Mouse (Mus musculus): ENCODE results near the gene Fgfr1op.
"Not testable (repeated sequence)": the region's sequence is repeated elsewhere in the genome, so short reads cannot be mapped to it uniquely, and the experiment has no call there.

Fgfr1op gene

GRCm38 (mm10) chr17:8171081-8171480 lies 5.8 kb downstream of the Fgfr1op start:
- DNase-seq = no peak

- DNase-seq = no peak
Observed at GRCm38 (mm10) chr17:8177090-8177489, 11.8 kb downstream of the Fgfr1op start.

- no peak for DNase-seq
Observed at GRCm38 (mm10) chr17:8183815-8184214, 18.5 kb downstream of the Fgfr1op start.

- DNase-seq = no peak
Observed at GRCm38 (mm10) chr17:8184217-8184616, 18.9 kb downstream of the Fgfr1op start.

- no peak for DNase-seq
Observed at GRCm38 (mm10) chr17:8193678-8194077, 28.4 kb downstream of the Fgfr1op start.

- DNase-seq = no peak
Observed at GRCm38 (mm10) chr17:8195685-8196376, 30.5 kb downstream of the Fgfr1op start.

GRCm38 (mm10) chr17:8197652-8198051 lies 32.4 kb downstream of the Fgfr1op start:
- DNase-seq = no peak

GRCm38 (mm10) chr17:8199067-8199935 lies 34.0 kb downstream of the Fgfr1op start:
- DNase-seq = no peak

- no peak for DNase-seq
Observed at GRCm38 (mm10) chr17:8199936-8200330, 34.6 kb downstream of the Fgfr1op start.

GRCm38 (mm10) chr17:8203487-8203886 lies 38.2 kb downstream of the Fgfr1op start:
- no peak for DNase-seq

- not testable (repeated sequence) for DNase-seq
Observed at GRCm38 (mm10) chr17:8205221-8205631, 39.9 kb downstream of the Fgfr1op start.

GRCm38 (mm10) chr17:8206691-8207090 lies 41.4 kb downstream of the Fgfr1op start:
- DNase-seq = no peak

- no peak for DNase-seq
Observed at GRCm38 (mm10) chr17:8209696-8210095, 44.4 kb downstream of the Fgfr1op start.

- DNase-seq = no peak
Observed at GRCm38 (mm10) chr17:8210170-8210569, 44.9 kb downstream of the Fgfr1op start.

- DNase-seq = no peak
Observed at GRCm38 (mm10) chr17:8210675-8211074, 45.4 kb downstream of the Fgfr1op start.

- DNase-seq = no peak
Observed at GRCm38 (mm10) chr17:8211399-8211798, 46.1 kb downstream of the Fgfr1op start.

- no peak for DNase-seq
Observed at GRCm38 (mm10) chr17:8214369-8214768, 49.1 kb downstream of the Fgfr1op start.

GRCm38 (mm10) chr17:8215016-8215745 lies 49.9 kb downstream of the Fgfr1op start:
- no peak for DNase-seq

GRCm38 (mm10) chr17:8223225-8223624 lies 57.9 kb downstream of the Fgfr1op start:
- DNase-seq = no peak

- no peak for DNase-seq
Observed at GRCm38 (mm10) chr17:8224072-8224471, 58.8 kb downstream of the Fgfr1op start.

GRCm38 (mm10) chr17:8225166-8225565 lies 59.9 kb downstream of the Fgfr1op start:
- DNase-seq = no peak

GRCm38 (mm10) chr17:8225746-8226145 lies 60.4 kb downstream of the Fgfr1op start:
- no peak for DNase-seq

GRCm38 (mm10) chr17:8228622-8229021 lies 63.3 kb downstream of the Fgfr1op start:
- peak in 1 of 2 experiments; percentile 4 for DNase-seq
